ENCODE assay signal across 12 mouse cellular contexts in the genomic region with DNA sequence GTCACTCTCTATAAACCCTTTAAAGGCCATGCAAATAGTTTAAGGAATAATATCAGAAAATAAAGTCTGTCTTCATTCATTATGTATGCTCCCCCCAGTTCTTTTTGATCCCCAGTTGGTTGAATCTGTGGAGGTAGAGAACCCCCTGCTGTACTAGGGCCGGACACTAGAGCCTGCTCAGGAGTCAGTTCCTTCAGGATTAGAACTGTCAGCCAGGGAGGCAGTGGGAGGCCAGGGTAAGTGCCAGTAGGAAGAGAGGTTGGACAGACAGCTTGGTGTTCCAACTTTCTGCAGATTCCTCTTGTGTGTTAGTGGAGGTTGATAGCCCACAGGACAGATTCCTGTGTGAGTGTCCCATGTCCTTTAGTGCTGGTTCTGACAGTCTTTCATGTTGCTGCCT.
DNase-seq lines count a peak whose midpoint lies in the region; ATAC-seq lines count a peak whose summit lies in the region.
"Had no signal": no experiment of that assay in that cellular context is flagged by ENCODE, and none has a peak within 500 bp of the region (broad histone marks: within the 10 kb centered on the region; RNA-seq: fewer than 3 reads in every experiment).

No protein-coding gene starts in this region.

- H3K9me3 ChIP-seq in heart, embryonic 12.5 days (replicated peaks), result 0 out of 2 replicates have a peak, but pooled peaks cover 4% of the 10 kb centered on the region
- H3K9me3 ChIP-seq in megakaryocyte, embryonic 14.5 days, result no peaks in the 10 kb centered on the region; the same call in 1 of the 2 replicates
- peaks cover 6% of the 10 kb centered on the region; the same call in 1 of the 2 replicates for H3K9me3 ChIP-seq in embryonic facial prominence, embryonic 14.5 days (ENCODE audit: control insufficient read depth, low read length)
- no peaks in the 10 kb centered on the region; the same call in 1 of the 2 replicates for H3K9me3 ChIP-seq in stomach, embryonic 16.5 days (replicated peaks; ENCODE audit: control insufficient read depth, low read length)
- H3K9me3 ChIP-seq: kidney, embryonic 15.5 days; liver, embryonic 13.5 days had no signal

- no peak overlapping the region for H3K4me2 ChIP-seq in heart, embryonic 12.5 days
- no peak overlapping the region for H3K4me2 ChIP-seq in embryonic facial prominence, embryonic 14.5 days (ENCODE audit: low read depth, low read length)
- no peak overlapping the region for H3K4me2 ChIP-seq in stomach, embryonic 16.5 days (ENCODE audit: low read depth, low read length)
- H3K4me2 ChIP-seq: kidney, embryonic 15.5 days; liver, embryonic 13.5 days had no signal

- WGBS in heart, embryonic 12.5 days, result 76% methylated on average over 1 of the region's 1 CpGs
- 54% methylated on average over 1 of the region's 1 CpGs for WGBS in embryonic facial prominence, embryonic 14.5 days
- WGBS in stomach, embryonic 16.5 days, result 73% methylated on average over 1 of the region's 1 CpGs

- DNase-seq in heart, postnatal 4 days, result no peak
- DNase-seq in embryonic facial prominence, embryonic 14.5 days (ENCODE audit: low spot score), result no peak
- DNase-seq in ovary, postnatal 14 days (ENCODE audit: low spot score), result no peak
- no peak for DNase-seq in right cerebral cortex, postnatal 25 days
- DNase-seq: gastrocnemius, postnatal 36 days; liver, embryonic 13.5 days; thymus, postnatal 4 days had no signal

- H3K9ac ChIP-seq in heart, embryonic 12.5 days, result no peak overlapping the region
- H3K9ac ChIP-seq in embryonic facial prominence, embryonic 14.5 days (ENCODE audit: low read depth, low read length), result peak overlapping the region; percentile 12; the same call in 1 of the 2 replicates
- H3K9ac ChIP-seq in stomach, embryonic 16.5 days (ENCODE audit: low read length), result peak overlapping the region; percentile 23; the same call in 1 of the 2 replicates
- H3K9ac ChIP-seq: kidney, embryonic 15.5 days; liver, embryonic 13.5 days had no signal

- H3K36me3 ChIP-seq in heart, embryonic 12.5 days, result peaks cover 7% of the 10 kb centered on the region; the same call in 1 of the 2 replicates
- H3K36me3 ChIP-seq in megakaryocyte, embryonic 14.5 days (replicated peaks; ENCODE audit: low read length), result peaks cover 39% of the 10 kb centered on the region
- no peaks in the 10 kb centered on the region for H3K36me3 ChIP-seq in embryonic facial prominence, embryonic 14.5 days (ENCODE audit: control insufficient read depth, insufficient read depth, low read length)
- H3K36me3 ChIP-seq in stomach, embryonic 16.5 days (ENCODE audit: control insufficient read depth, insufficient read depth, low read length), result no peaks in the 10 kb centered on the region
- H3K36me3 ChIP-seq: kidney, embryonic 15.5 days; liver, embryonic 13.5 days had no signal

- peak overlapping the region; percentile 43; the same call in 1 of the 2 replicates for H3K27ac ChIP-seq in heart, embryonic 12.5 days (ENCODE audit: poor library complexity, severe bottlenecking)
- H3K27ac ChIP-seq in embryonic facial prominence, embryonic 14.5 days (replicated peaks; ENCODE audit: low read depth, low read length), result peak overlapping the region; percentile 42
- no peak overlapping the region; the same call in 1 of the 2 replicates for H3K27ac ChIP-seq in stomach, embryonic 16.5 days (ENCODE audit: low read length)
- H3K27ac ChIP-seq: kidney, embryonic 15.5 days; liver, embryonic 13.5 days had no signal

- H3K27me3 ChIP-seq in heart, embryonic 12.5 days (replicated peaks), result no peaks in the 10 kb centered on the region
- no peaks in the 10 kb centered on the region for H3K27me3 ChIP-seq in megakaryocyte, embryonic 14.5 days (replicated peaks)
- H3K27me3 ChIP-seq in embryonic facial prominence, embryonic 14.5 days (replicated peaks; ENCODE audit: control insufficient read depth, insufficient read depth, low read length), result no peaks in the 10 kb centered on the region
- H3K27me3 ChIP-seq in stomach, embryonic 16.5 days (ENCODE audit: control insufficient read depth, insufficient read depth, low read length), result no peaks in the 10 kb centered on the region
- H3K27me3 ChIP-seq: kidney, embryonic 15.5 days; liver, embryonic 13.5 days had no signal

- ATAC-seq in heart, embryonic 12.5 days (ENCODE audit: insufficient number of reproducible peaks, low FRiP score), result no peak
- ATAC-seq in megakaryocyte, adult 5-6 weeks (ENCODE audit: poor library complexity, severe bottlenecking), result no peak
- no peak for ATAC-seq in embryonic facial prominence, embryonic 14.5 days (ENCODE audit: low read depth)
- no peak for ATAC-seq in stomach, embryonic 16.5 days (ENCODE audit: insufficient read depth, low FRiP score)

- no peak overlapping the region for H3K4me3 ChIP-seq in heart, embryonic 12.5 days
- peak overlapping the region; percentile 86 for H3K4me3 ChIP-seq in megakaryocyte, embryonic 14.5 days (replicated peaks)
- no peak overlapping the region for H3K4me3 ChIP-seq in embryonic facial prominence, embryonic 14.5 days (ENCODE audit: low read depth, low read length)
- no peak overlapping the region for H3K4me3 ChIP-seq in stomach, embryonic 16.5 days (replicated peaks; ENCODE audit: low read length)
- H3K4me3 ChIP-seq: kidney, embryonic 15.5 days; liver, embryonic 13.5 days had no signal

- H3K4me1 ChIP-seq in heart, embryonic 12.5 days (replicated peaks), result peaks cover 37% of the 10 kb centered on the region
- peaks cover 90% of the 10 kb centered on the region for H3K4me1 ChIP-seq in megakaryocyte, embryonic 14.5 days
- peaks cover 29% of the 10 kb centered on the region for H3K4me1 ChIP-seq in embryonic facial prominence, embryonic 14.5 days (ENCODE audit: control insufficient read depth, insufficient read depth, low read length)
- peaks cover 16% of the 10 kb centered on the region for H3K4me1 ChIP-seq in stomach, embryonic 16.5 days (ENCODE audit: control insufficient read depth, insufficient read depth, low read length)
